Mouse (Mus musculus): Measurements from ENCODE around the gene Narfl.

DNA sequence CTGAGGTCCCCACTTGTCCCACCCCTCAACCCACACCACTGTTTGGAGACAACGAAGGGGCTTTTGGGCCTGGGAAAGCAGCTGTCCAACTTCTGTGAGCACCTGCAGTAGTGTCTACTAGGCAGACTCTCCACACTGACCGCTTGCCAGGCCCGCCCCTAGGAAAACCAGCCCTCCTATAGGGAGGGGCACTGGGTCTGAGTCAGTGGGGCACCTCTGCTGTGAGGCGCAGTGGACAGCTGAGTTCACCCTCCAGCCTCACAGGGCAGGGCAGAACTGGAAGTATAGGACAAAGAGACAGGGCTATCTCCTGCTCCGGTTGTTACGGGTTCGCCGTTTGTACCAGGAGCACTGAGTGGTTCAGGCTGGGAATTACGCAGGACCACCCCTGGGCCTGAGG lies 19.3 kb upstream of the Narfl start, which contains the start of gene Msln:
- TF ChIP-seq POLR2A (IDR thresholded peaks at IDR 0.05; ENCODE audit: borderline replicate concordance, low read depth, low read length), result no peak
- TF ChIP-seq CTCF (IDR thresholded peaks at IDR 0.05; ENCODE audit: low read depth, low read length), result no peak
